Mouse (Mus musculus): ENCODE measurements around the gene Fgfbp3. TPM values are rescaled to one million over a fixed set of nuclear protein-coding genes. Genes with fewer than 3 reads are reported as not detected.

Gene Fgfbp3
- polyA plus RNA-seq, 1 experiment from 2014 or later: 3.3 TPM

DNA sequence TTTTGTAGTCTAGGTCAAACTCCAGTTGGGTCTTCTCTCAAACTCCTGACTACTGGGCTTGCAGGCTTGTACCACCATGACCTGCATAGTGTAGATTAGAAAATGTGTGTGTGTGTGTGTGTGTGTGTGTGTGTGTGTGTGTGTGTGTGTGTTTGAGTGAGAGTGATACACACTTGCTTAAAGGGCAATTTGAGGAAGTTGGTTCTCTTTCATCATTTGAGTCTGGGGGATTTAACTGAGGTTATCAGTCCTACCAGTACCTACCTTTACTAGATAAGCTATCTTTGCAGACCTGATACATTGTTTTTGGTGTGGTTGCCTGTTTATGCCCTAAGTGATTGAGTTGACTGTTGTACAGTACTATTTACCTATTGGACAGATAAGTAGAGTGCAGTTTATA, 12.7 kb upstream of the Fgfbp3 start:
- no peaks in the 10 kb centered on the region for H3K36me3 ChIP-seq (ENCODE audit: control insufficient read depth, insufficient read depth, low read length)
- peaks cover 7% of the 10 kb centered on the region for H3K4me1 ChIP-seq (ENCODE audit: control insufficient read depth, insufficient read depth, low read length)
- no peaks in the 10 kb centered on the region for H3K9me3 ChIP-seq (ENCODE audit: control insufficient read depth, low read length)
- H3K27me3 ChIP-seq (replicated peaks; ENCODE audit: control insufficient read depth, insufficient read depth, low read length): no peaks in the 10 kb centered on the region
- no peak for DNase-seq (ENCODE audit: low spot score)
- no peak overlapping the region for H3K27ac ChIP-seq (replicated peaks; ENCODE audit: low read depth, low read length)
- no peak overlapping the region for H3K4me2 ChIP-seq (ENCODE audit: low read depth, low read length)
- H3K9ac ChIP-seq (ENCODE audit: low read depth, low read length): no peak overlapping the region
- no peak overlapping the region for H3K4me3 ChIP-seq (ENCODE audit: low read depth, low read length)
- no peak for ATAC-seq (ENCODE audit: low read depth)

- Histone ChIP-seq H3K9ac (ENCODE audit: low read depth, low read length) (no peak overlapping the region), H3K9me3 (ENCODE audit: control insufficient read depth, low read length) (no peaks in the 10 kb centered on the region), H3K36me3 (ENCODE audit: control insufficient read depth, insufficient read depth, low read length) (no peaks in the 10 kb centered on the region), H3K4me1 (ENCODE audit: control insufficient read depth, insufficient read depth, low read length) (peaks cover 12% of the 10 kb centered on the region), H3K27me3 (replicated peaks; ENCODE audit: control insufficient read depth, insufficient read depth, low read length) (no peaks in the 10 kb centered on the region), H3K4me3 (ENCODE audit: low read depth, low read length) (no peak overlapping the region), H3K27ac (replicated peaks; ENCODE audit: low read depth, low read length) (no peak overlapping the region), H3K4me2 (ENCODE audit: low read depth, low read length) (no peak overlapping the region)
- DNase-seq (ENCODE audit: low spot score): no peak
- ATAC-seq (ENCODE audit: low read depth): no peak
Measured at GRCm38 (mm10) chr19:36929816-36930215, 10.4 kb upstream of the Fgfbp3 start.

DNA sequence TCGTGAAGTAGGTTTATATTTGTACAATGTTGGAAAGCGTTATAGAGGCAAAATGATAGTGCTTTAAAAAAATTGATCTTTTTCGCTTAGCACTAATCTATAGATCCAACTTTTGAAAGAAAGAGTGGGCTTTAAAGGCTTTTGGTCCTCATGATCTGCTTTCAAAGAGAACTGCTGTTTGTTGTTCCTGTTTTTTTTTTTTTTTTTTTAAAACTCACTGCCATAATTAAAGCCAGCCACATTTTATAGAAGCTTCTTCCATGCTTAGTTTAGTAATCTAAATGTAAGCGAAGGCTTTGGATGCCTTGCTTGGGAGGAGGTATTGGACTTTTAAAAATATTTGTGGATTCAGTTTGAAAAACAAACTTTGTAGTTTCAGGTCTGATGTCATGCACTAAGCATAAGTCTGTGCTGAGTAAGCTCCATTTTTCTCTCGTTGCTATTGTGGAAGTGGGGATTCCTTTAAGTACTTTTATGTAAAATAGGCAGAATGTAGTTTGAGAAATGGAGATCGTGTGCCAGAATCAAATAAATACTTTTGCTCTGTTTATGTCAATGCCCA, 8.5 kb upstream of the Fgfbp3 start:
- Histone ChIP-seq H3K4me2 (ENCODE audit: low read depth, low read length) (peak overlapping the region; percentile 77), H3K4me1 (ENCODE audit: control insufficient read depth, insufficient read depth, low read length) (peaks cover 12% of the 10 kb centered on the region), H3K9me3 (ENCODE audit: control insufficient read depth, low read length) (no peaks in the 10 kb centered on the region), H3K9ac (ENCODE audit: low read depth, low read length) (0 out of 2 replicates have a peak overlapping the region, but pooled peaks have one; percentile 10), H3K27ac (replicated peaks; ENCODE audit: low read depth, low read length) (no peak overlapping the region), H3K27me3 (replicated peaks; ENCODE audit: control insufficient read depth, insufficient read depth, low read length) (no peaks in the 10 kb centered on the region), H3K4me3 (ENCODE audit: low read depth, low read length) (peak overlapping the region; percentile 94; the same call in 1 of the 2 replicates), H3K36me3 (ENCODE audit: control insufficient read depth, insufficient read depth, low read length) (no peaks in the 10 kb centered on the region)
- no peak for DNase-seq (ENCODE audit: low spot score)
- WGBS: 64% methylated on average over 6 of the region's 6 CpGs
- ATAC-seq (ENCODE audit: low read depth): no peak

DNA sequence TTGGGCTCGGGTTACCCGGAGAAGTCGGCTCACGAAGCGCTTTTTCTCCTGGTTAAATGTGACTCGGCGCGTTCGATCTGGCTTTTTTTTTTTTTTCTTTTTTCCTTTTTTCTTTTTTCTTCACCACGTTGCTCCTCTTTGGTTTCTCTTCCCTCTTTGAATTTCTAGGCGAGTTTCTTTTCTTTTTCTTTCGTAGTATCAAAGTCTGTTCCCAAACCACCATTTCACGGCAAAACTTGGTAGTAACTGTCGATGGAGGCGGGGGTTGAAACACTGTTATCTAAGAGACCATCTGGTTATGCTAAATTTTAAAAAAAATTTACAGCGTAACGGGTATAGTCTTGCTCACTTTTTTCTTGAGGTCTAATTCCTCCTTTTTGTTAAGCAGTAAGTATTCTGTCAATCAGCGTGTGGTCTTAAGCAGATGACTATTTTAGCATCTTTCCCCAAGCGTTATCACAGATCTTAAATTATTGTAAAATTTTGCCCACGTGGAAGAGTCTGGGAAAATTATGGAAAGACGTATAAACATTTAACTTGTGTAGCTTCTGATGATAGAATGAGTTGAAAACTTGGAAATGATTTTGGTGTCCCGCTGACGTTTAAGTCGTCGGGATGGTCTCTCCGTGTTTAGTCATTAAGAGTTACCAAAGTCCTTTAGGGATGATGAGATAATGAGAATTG, 7.3 kb upstream of the Fgfbp3 start:
- H3K4me1 ChIP-seq (ENCODE audit: control insufficient read depth, insufficient read depth, low read length): peaks cover 12% of the 10 kb centered on the region
- no peaks in the 10 kb centered on the region for H3K9me3 ChIP-seq (ENCODE audit: control insufficient read depth, low read length)
- peak overlapping the region; percentile 77 for H3K4me2 ChIP-seq (ENCODE audit: low read depth, low read length)
- ATAC-seq (ENCODE audit: low read depth): no peak
- H3K27ac ChIP-seq (replicated peaks; ENCODE audit: low read depth, low read length): peak overlapping the region; percentile 97
- H3K36me3 ChIP-seq (ENCODE audit: control insufficient read depth, insufficient read depth, low read length): no peaks in the 10 kb centered on the region
- peak overlapping the region; percentile 94 for H3K4me3 ChIP-seq (ENCODE audit: low read depth, low read length)
- no peak for DNase-seq (ENCODE audit: low spot score)
- H3K9ac ChIP-seq (ENCODE audit: low read depth, low read length): peak overlapping the region; percentile 95
- H3K27me3 ChIP-seq (replicated peaks; ENCODE audit: control insufficient read depth, insufficient read depth, low read length): no peaks in the 10 kb centered on the region
- WGBS: under 1% methylated on average over 24 of the region's 26 CpGs

GRCm38 (mm10) chr19:36925671-36926552, 6.5 kb upstream of the Fgfbp3 start, which contains the start of gene Btaf1:
Gene Btaf1, plus strand, starts transcription at chr19:36926079.
- peak within 1 kb of the TSS; percentile 97 for H3K27ac ChIP-seq (replicated peaks; ENCODE audit: low read depth, low read length)
- peak within 1 kb of the TSS; percentile 77 for H3K4me2 ChIP-seq (ENCODE audit: low read depth, low read length)
- no peaks in the 10 kb centered on the region for H3K36me3 ChIP-seq (ENCODE audit: control insufficient read depth, insufficient read depth, low read length)
- DNase-seq (ENCODE audit: low spot score) (peak; percentile 96), ATAC-seq (ENCODE audit: low read depth) (peak; percentile 95)
- H3K4me1 ChIP-seq (ENCODE audit: control insufficient read depth, insufficient read depth, low read length): peaks cover 12% of the 10 kb centered on the region
- WGBS: 1% methylated on average over 43 of the region's 98 CpGs
- H3K4me3 ChIP-seq (ENCODE audit: low read depth, low read length): peak within 1 kb of the TSS; percentile 94
- H3K9ac ChIP-seq (ENCODE audit: low read depth, low read length): peak within 1 kb of the TSS; percentile 95
- no peaks in the 10 kb centered on the region for H3K27me3 ChIP-seq (replicated peaks; ENCODE audit: control insufficient read depth, insufficient read depth, low read length)
- H3K9me3 ChIP-seq (ENCODE audit: control insufficient read depth, low read length): no peaks in the 10 kb centered on the region

- DNase-seq (ENCODE audit: low spot score) (no peak), ATAC-seq (ENCODE audit: low read depth) (no peak)
- no peak overlapping the region for H3K9ac ChIP-seq (ENCODE audit: low read depth, low read length)
- H3K36me3 ChIP-seq (ENCODE audit: control insufficient read depth, insufficient read depth, low read length): no peaks in the 10 kb centered on the region
- H3K4me1 ChIP-seq (ENCODE audit: control insufficient read depth, insufficient read depth, low read length): peaks cover 12% of the 10 kb centered on the region
- H3K9me3 ChIP-seq (ENCODE audit: control insufficient read depth, low read length): no peaks in the 10 kb centered on the region
- WGBS: 58% methylated on average over 3 of the region's 3 CpGs
- H3K27me3 ChIP-seq (replicated peaks; ENCODE audit: control insufficient read depth, insufficient read depth, low read length): no peaks in the 10 kb centered on the region
- H3K27ac ChIP-seq (replicated peaks; ENCODE audit: low read depth, low read length): no peak overlapping the region
- no peak overlapping the region for H3K4me2 ChIP-seq (ENCODE audit: low read depth, low read length)
- no peak overlapping the region for H3K4me3 ChIP-seq (ENCODE audit: low read depth, low read length)
Measured at GRCm38 (mm10) chr19:36922936-36923335, 3.5 kb upstream of the Fgfbp3 start.

DNA sequence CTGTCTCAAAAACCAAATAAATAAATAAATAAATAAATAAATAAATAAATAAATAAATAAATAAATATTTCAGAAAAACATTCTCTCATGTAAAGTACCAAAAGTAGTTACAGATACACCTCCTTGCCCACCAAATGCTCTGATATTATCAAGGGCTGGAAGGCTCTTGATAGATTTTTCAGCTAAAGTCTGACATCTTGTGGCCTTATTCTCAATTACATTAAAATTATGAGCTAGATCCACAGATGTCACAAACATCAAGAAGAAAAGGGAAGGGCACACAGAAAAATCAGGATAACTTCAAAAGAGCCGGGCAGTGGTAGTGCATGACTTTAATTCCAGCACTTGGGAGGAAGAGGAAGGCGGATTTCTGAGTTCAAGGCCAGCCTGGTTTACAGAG, 2.6 kb upstream of the Fgfbp3 start:
- Histone ChIP-seq H3K36me3 (ENCODE audit: control insufficient read depth, insufficient read depth, low read length) (no peaks in the 10 kb centered on the region), H3K9ac (ENCODE audit: low read depth, low read length) (no peak overlapping the region), H3K27ac (replicated peaks; ENCODE audit: low read depth, low read length) (no peak overlapping the region), H3K4me1 (ENCODE audit: control insufficient read depth, insufficient read depth, low read length) (peaks cover 8% of the 10 kb centered on the region; the same call in 1 of the 2 replicates), H3K27me3 (replicated peaks; ENCODE audit: control insufficient read depth, insufficient read depth, low read length) (no peaks in the 10 kb centered on the region), H3K9me3 (ENCODE audit: control insufficient read depth, low read length) (no peaks in the 10 kb centered on the region), H3K4me2 (ENCODE audit: low read depth, low read length) (no peak overlapping the region), H3K4me3 (ENCODE audit: low read depth, low read length) (no peak overlapping the region)
- no peak for ATAC-seq (ENCODE audit: low read depth)
- WGBS: 26% methylated on average over 2 of the region's 2 CpGs
- peak; percentile 75 for DNase-seq (ENCODE audit: low spot score)

DNA sequence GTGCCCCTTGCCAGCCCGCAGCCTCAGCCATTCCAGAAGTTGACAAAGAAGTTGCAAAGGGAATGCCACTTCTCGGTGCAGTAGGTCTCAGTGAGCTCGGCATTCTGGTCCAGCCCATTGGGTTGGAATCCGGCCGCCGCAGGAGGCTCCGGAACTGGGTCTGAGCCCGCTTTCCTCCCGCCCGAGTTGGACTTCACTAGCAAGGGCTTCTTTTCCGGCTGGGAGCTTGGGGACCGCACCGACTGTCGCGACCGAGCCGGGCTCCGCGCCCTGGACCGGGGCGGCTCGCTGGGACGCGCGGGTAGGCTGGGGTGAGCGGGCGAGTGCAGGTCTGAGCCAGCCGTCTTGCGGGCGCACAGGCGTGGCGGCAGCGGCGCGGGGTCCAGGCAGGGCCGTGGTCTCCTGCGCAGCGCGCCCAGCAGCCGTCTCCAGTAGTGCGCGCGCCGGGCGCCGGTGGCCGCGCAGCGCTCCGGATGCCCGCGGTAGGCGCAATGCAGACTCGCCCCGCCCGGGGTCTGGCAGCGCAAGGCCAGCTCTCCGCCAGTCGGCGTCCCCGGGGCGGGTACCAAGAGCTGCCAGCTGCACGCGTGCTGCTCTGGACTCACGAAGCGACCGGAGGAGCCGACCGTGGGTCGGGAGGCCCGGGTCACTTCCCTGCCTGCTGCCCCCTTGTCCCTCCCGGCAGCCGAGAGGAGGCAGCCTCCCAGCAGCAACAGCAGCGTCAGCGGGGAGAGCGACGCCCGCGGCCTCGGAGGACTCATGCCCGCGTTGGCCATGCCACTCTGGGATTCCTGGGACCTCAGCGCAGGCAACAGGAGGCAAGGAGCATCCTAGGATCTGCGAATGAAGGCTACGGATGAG, 744 bp downstream of the Fgfbp3 start:
- no peaks in the 10 kb centered on the region for H3K9me3 ChIP-seq (ENCODE audit: control insufficient read depth, low read length)
- DNase-seq (ENCODE audit: low spot score) (peak; percentile 90), ATAC-seq (ENCODE audit: low read depth) (peak; percentile 92)
- H3K36me3 ChIP-seq (ENCODE audit: control insufficient read depth, insufficient read depth, low read length): no peaks in the 10 kb centered on the region
- WGBS: 0% methylated on average over 36 of the region's 85 CpGs
- H3K9ac ChIP-seq (ENCODE audit: low read depth, low read length): peak overlapping the region; percentile 91
- H3K4me1 ChIP-seq (ENCODE audit: control insufficient read depth, insufficient read depth, low read length): 0 out of 2 replicates have a peak, but pooled peaks cover 3% of the 10 kb centered on the region
- peak overlapping the region; percentile 87 for H3K27ac ChIP-seq (replicated peaks; ENCODE audit: low read depth, low read length)
- H3K4me3 ChIP-seq (ENCODE audit: low read depth, low read length): peak overlapping the region; percentile 94
- no peaks in the 10 kb centered on the region for H3K27me3 ChIP-seq (replicated peaks; ENCODE audit: control insufficient read depth, insufficient read depth, low read length)
- H3K4me2 ChIP-seq (ENCODE audit: low read depth, low read length): peak overlapping the region; percentile 85
